Mouse (Mus musculus) MEL (cell line): ENCODE results near the gene Kcng3. TPM values are rescaled to one million over a fixed set of nuclear protein-coding genes. Genes with fewer than 3 reads are reported as not detected.

ENCODE experiments used
- DNase-seq: peaks from one replicate; pipeline ENCODE4 v3.0.0; 2011; ENCODE audit warnings: low read depth, low spot score
- H3K27ac ChIP-seq: 2 replicates; pipeline ENCODE4 v1.5.1; 2012; ENCODE audit warnings: low read depth, mild to moderate bottlenecking, control low read depth, low read length, moderate library complexity; ENCODE audit not compliant: control insufficient read depth
- H3K27me3 ChIP-seq, 2 experiments: fragments of 150-350 bp in 1 of 2; sonication (generic) in 1 of 2; 2 replicates each; pipeline ENCODE4 v1.6.1; 2012; ENCODE audit warnings: low read length in 2 of 2, mild to moderate bottlenecking in 2 of 2, improper control_type of control experiment in 1 of 2, moderate library complexity in 1 of 2; ENCODE audit not compliant: insufficient read depth in 2 of 2, control insufficient read depth in 1 of 2
- H3K36me3 ChIP-seq, 2 experiments: 2 replicates each; pipeline ENCODE4 v1.6.1; 2012 to 2014; ENCODE audit warnings: low read length in 2 of 2, improper control_type of control experiment in 1 of 2, inconsistent platforms in 1 of 2, mild to moderate bottlenecking in 1 of 2; ENCODE audit not compliant: insufficient read depth in 2 of 2, control insufficient read depth in 1 of 2
- H3K4me1 ChIP-seq, 2 experiments: fragments of 150-350 bp in 1 of 2; sonication (generic) in 1 of 2; 2 replicates each; pipeline ENCODE4 v1.6.1; 2012; ENCODE audit warnings: low read length in 2 of 2, improper control_type of control experiment in 1 of 2, mild to moderate bottlenecking in 1 of 2; ENCODE audit not compliant: insufficient read depth in 2 of 2, control insufficient read depth in 1 of 2
- H3K4me3 ChIP-seq, 2 experiments: fragments of 150-350 bp in 1 of 2; sonication (generic) in 1 of 2; 2 replicates each; pipeline ENCODE4 v1.5.1; 2012; ENCODE audit warnings: low read depth in 2 of 2, low read length in 2 of 2, mild to moderate bottlenecking in 2 of 2, moderate library complexity in 2 of 2, control low read depth in 1 of 2, improper control_type of control experiment in 1 of 2; ENCODE audit not compliant: control insufficient read depth in 1 of 2, insufficient read depth in 1 of 2
- H3K79me2 ChIP-seq: 2 replicates; pipeline ENCODE4 v1.6.1; 2012; ENCODE audit warnings: mild to moderate bottlenecking, low read length, moderate library complexity; ENCODE audit not compliant: control insufficient read depth, poor library complexity, insufficient read depth
- H3K9ac ChIP-seq: 2 replicates; pipeline ENCODE4 v1.6.1; 2012; ENCODE audit warnings: low read depth, mild to moderate bottlenecking, control low read depth, low read length, moderate library complexity; ENCODE audit not compliant: control insufficient read depth, poor library complexity, severe bottlenecking
- H3K9me3 ChIP-seq: fragments of 150-350 bp; sonication (generic); replicated peaks from 2 replicates; pipeline ENCODE4 v1.6.1; 2012; ENCODE audit warnings: mild to moderate bottlenecking, low read length, improper control_type of control experiment, moderate library complexity; ENCODE audit not compliant: insufficient read depth
- BHLHE40 ChIP-seq: IDR thresholded peaks from 2 replicates; pipeline ENCODE4 v1.6.1; 2012; ENCODE audit warnings: low read depth, mild to moderate bottlenecking, inconsistent platforms, low read length, improper control_type of control experiment, borderline replicate concordance
- ELF1 ChIP-seq: IDR thresholded peaks from 2 replicates; pipeline ENCODE4 v1.6.1; 2014; ENCODE audit warnings: low read depth, mild to moderate bottlenecking, inconsistent platforms, low read length, improper control_type of control experiment, moderate library complexity
- ETS1 ChIP-seq: IDR thresholded peaks from 2 replicates; pipeline ENCODE4 v1.6.1; 2012; ENCODE audit warnings: low read depth, mild to moderate bottlenecking, inconsistent platforms, low read length, improper control_type of control experiment, moderate library complexity
- GABPA ChIP-seq: IDR thresholded peaks from 2 replicates; pipeline ENCODE4 v1.6.1; 2012; ENCODE audit warnings: low read depth, mild to moderate bottlenecking, inconsistent platforms, low read length, improper control_type of control experiment, moderate library complexity
- HCFC1 ChIP-seq: IDR thresholded peaks from 2 replicates; pipeline ENCODE4 v1.6.1; 2012; ENCODE audit warnings: low read depth, mild to moderate bottlenecking, inconsistent platforms, low read length, improper control_type of control experiment, moderate library complexity
- JUND ChIP-seq: IDR thresholded peaks from 2 replicates; pipeline ENCODE4 v1.6.1; 2011; ENCODE audit warnings: low read depth, mild to moderate bottlenecking, improper control_type of control experiment, low read length
- MAFK ChIP-seq: IDR thresholded peaks from 2 replicates; pipeline ENCODE4 v1.6.1; 2011; ENCODE audit warnings: low read depth, mild to moderate bottlenecking, low read length, improper control_type of control experiment, borderline replicate concordance
- MAZ ChIP-seq: IDR thresholded peaks from 2 replicates; pipeline ENCODE4 v1.6.1; 2012; ENCODE audit warnings: low read depth, mild to moderate bottlenecking, inconsistent platforms, low read length, improper control_type of control experiment
- MEF2A ChIP-seq: IDR thresholded peaks from 2 replicates; pipeline ENCODE4 v1.6.1; 2014; ENCODE audit warnings: low read depth, mild to moderate bottlenecking, inconsistent platforms, low read length, improper control_type of control experiment; ENCODE audit not compliant: poor library complexity, insufficient replicate concordance, severe bottlenecking; ENCODE audit errors: extremely low read depth
- MYB ChIP-seq: IDR thresholded peaks from 2 replicates; pipeline ENCODE4 v1.6.1; 2011; ENCODE audit warnings: mild to moderate bottlenecking, low read depth, low read length, improper control_type of control experiment
- NELFE ChIP-seq: IDR thresholded peaks from 2 replicates; pipeline ENCODE4 v1.6.1; 2011; ENCODE audit warnings: low read depth, low read length, improper control_type of control experiment
- RAD21 ChIP-seq: IDR thresholded peaks from 2 replicates; pipeline ENCODE4 v1.6.1; 2011; ENCODE audit warnings: mild to moderate bottlenecking, low read depth, low read length, improper control_type of control experiment
- RCOR1 ChIP-seq: IDR thresholded peaks from 2 replicates; pipeline ENCODE4 v1.6.1; 2012; ENCODE audit warnings: low read depth, mild to moderate bottlenecking, inconsistent platforms, low read length, improper control_type of control experiment
- SMC3 ChIP-seq: IDR thresholded peaks from 2 replicates; pipeline ENCODE4 v1.6.1; 2011; ENCODE audit warnings: low read depth, low read length, improper control_type of control experiment
- TBP ChIP-seq: IDR thresholded peaks from 2 replicates; pipeline ENCODE4 v1.8.0; 2011; ENCODE audit warnings: low read depth, low read length, improper control_type of control experiment
- TCF12 ChIP-seq: IDR thresholded peaks from 2 replicates; pipeline ENCODE4 v1.6.1; 2014; ENCODE audit warnings: low read depth, mild to moderate bottlenecking, inconsistent platforms, low read length, improper control_type of control experiment, moderate library complexity
- USF1 ChIP-seq: IDR thresholded peaks from 2 replicates; pipeline ENCODE4 v1.6.1; 2014; ENCODE audit warnings: low read depth, mild to moderate bottlenecking, inconsistent platforms, low read length, improper control_type of control experiment, moderate library complexity
- ZC3H11A ChIP-seq: IDR thresholded peaks from 2 replicates; pipeline ENCODE4 v1.6.1; 2012; ENCODE audit warnings: low read depth, mild to moderate bottlenecking, inconsistent platforms, low read length, improper control_type of control experiment
- ZKSCAN1 ChIP-seq: IDR thresholded peaks from 2 replicates; pipeline ENCODE4 v1.6.1; 2012; ENCODE audit warnings: low read depth, mild to moderate bottlenecking, inconsistent platforms, low read length, improper control_type of control experiment, moderate library complexity
- ZMIZ1 ChIP-seq: IDR thresholded peaks from 2 replicates; pipeline ENCODE4 v1.6.1; 2012; ENCODE audit warnings: low read depth, mild to moderate bottlenecking, inconsistent platforms, low read length, improper control_type of control experiment, moderate library complexity
- polyA plus RNA-seq, 2 experiments: library from polyadenylated mRNA; stranded (reverse) in 1 of 2; unstranded in 1 of 2; fragments of >175 nt in 1 of 2; fragments of >200 nt in 1 of 2; gene quantifications; 2 replicates each; pipeline versions ENCODE4 v1.2.1 to v1.2.4; 2012; ENCODE audit warnings: low replicate concordance in 2 of 2, low read depth in 1 of 2; ENCODE audit not compliant: insufficient read length in 2 of 2, insufficient read depth in 1 of 2, missing spikeins in 1 of 2
- total RNA-seq: library from RNA; depleted of rRNA; stranded (reverse); fragments of 300-350 nt; gene quantifications from 2 replicates; pipeline ENCODE4 v1.2.3, GENCODE M21; 2012

The Kcng3 gene
- total and polyA plus RNA-seq, 3 experiments = not detected

- no peaks in the 10 kb centered on the region for H3K79me2 ChIP-seq
- TF ChIP-seq TCF12 (no peak), RAD21 (no peak), MYB (no peak), HCFC1 (no peak), ETS1 (no peak), MAZ (no peak), ZMIZ1 (no peak), NELFE (no peak), TBP (no peak), MAFK (no peak), USF1 (no peak), ZKSCAN1 (no peak), ELF1 (no peak), RCOR1 (no peak), SMC3 (no peak), ZC3H11A (no peak), GABPA (no peak), BHLHE40 (no peak), JUND (no peak), MEF2A (no peak)
- H3K27me3 ChIP-seq = no peaks in the 10 kb centered on the region; a peak in 1 of 4 replicates
- no peaks in the 10 kb centered on the region for H3K36me3 ChIP-seq
- peaks cover 0 to 3% of the 10 kb centered on the region in 2 experiments; a peak in 1 of 4 replicates for H3K4me1 ChIP-seq
- DNase-seq = no peak
- no peak overlapping the region for H3K27ac ChIP-seq
- H3K9ac ChIP-seq = no peak overlapping the region
- no peak overlapping the region for H3K4me3 ChIP-seq
- no peaks in the 10 kb centered on the region for H3K9me3 ChIP-seq
Observed at GRCm38 (mm10) chr17:83545756-83546742, 85.6 kb downstream of the Kcng3 start.
